Mouse (Mus musculus): ENCODE data around the gene Tigd3. TPM values are rescaled to one million over a fixed set of nuclear protein-coding genes. Genes with fewer than 3 reads are reported as not detected.
"Not testable (repeated sequence)": the region's sequence is repeated elsewhere in the genome, so short reads cannot be mapped to it uniquely, and the experiment has no call there.

Gene Tigd3
- total RNA-seq, 1 experiment = 2.1 TPM

- H3K9ac ChIP-seq (ENCODE audit: insufficient read depth, low read depth, low read length, poor library complexity, severe bottlenecking) = no peak overlapping the region
- no peak overlapping the region for H3K27ac ChIP-seq (ENCODE audit: insufficient read depth, low read depth, low read length, poor library complexity, severe bottlenecking)
- in situ Hi-C loops (cut with MboI; ENCODE audit: low sequenced_read_pairs in 2 of 2, unreplicated experiment in 2 of 2) = no loop called here
- peaks cover 0 to 6% of the 10 kb centered on the region in 2 experiments; a peak in 1 of 4 replicates for H3K4me1 ChIP-seq (ENCODE audit: control insufficient read depth in 2 of 2, insufficient read depth in 2 of 2, low read length in 2 of 2, poor library complexity in 1 of 2)
- H3K9me3 ChIP-seq (ENCODE audit: control insufficient read depth, insufficient read depth, low read depth, low read length) = no peaks in the 10 kb centered on the region
- no peak overlapping the region for H3K4me3 ChIP-seq (ENCODE audit: insufficient read depth in 1 of 2, low read depth in 1 of 2, low read length in 2 of 2, poor library complexity in 1 of 2, severe bottlenecking in 1 of 2)
- TF ChIP-seq HCFC1 (IDR thresholded peaks at IDR 0.05; ENCODE audit: borderline replicate concordance, insufficient read depth, low read length) = no peak
- TF ChIP-seq ZC3H11A (IDR thresholded peaks at IDR 0.05; ENCODE audit: borderline replicate concordance, low read depth, low read length) = peak; percentile 67; the same call in 1 of the 2 replicates
- no peak for TF ChIP-seq CHD2 (IDR thresholded peaks at IDR 0.05; ENCODE audit: low read depth, low read length)
- TF ChIP-seq ZNF384 (IDR thresholded peaks at IDR 0.05; ENCODE audit: low read depth, low read length) = no peak
- no peak for TF ChIP-seq MAFK (IDR thresholded peaks at IDR 0.05; ENCODE audit: insufficient read depth, low read depth, low read length)
- DNase-seq (ENCODE audit: low read depth, low spot score) = no peak
- H3K36me3 ChIP-seq (ENCODE audit: control insufficient read depth, insufficient read depth, low read length, poor library complexity, severe bottlenecking) = no peaks in the 10 kb centered on the region
Observed at GRCm38 (mm10) chr19:5885838-5886237, 8.1 kb downstream of the Tigd3 start.

DNA sequence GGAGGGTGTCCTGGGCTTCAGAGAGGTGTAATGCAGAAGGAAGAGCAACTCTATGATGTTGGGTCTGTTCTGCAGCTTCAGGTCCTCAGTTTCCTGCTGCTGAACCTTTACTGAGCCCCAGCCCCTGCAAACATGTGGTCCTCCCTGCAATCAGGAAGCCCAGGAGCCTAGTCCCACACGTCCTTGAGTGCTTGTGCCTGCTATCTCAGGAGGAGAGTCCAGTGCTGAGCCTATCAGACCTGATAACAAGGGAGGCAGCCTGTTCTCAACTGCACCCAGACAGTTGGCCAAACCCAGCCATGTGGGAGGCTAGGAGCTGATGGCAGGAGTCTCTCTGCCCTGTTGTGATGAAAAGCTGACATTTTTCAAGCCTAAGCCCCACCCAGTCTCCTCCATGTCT lies 10.0 kb downstream of the Tigd3 start:
- no peak for TF ChIP-seq ZNF384 (IDR thresholded peaks at IDR 0.05; ENCODE audit: low read depth, low read length)
- TF ChIP-seq HCFC1 (IDR thresholded peaks at IDR 0.05; ENCODE audit: borderline replicate concordance, insufficient read depth, low read length) = no peak
- no peak for TF ChIP-seq CHD2 (IDR thresholded peaks at IDR 0.05; ENCODE audit: low read depth, low read length)
- TF ChIP-seq MAFK (IDR thresholded peaks at IDR 0.05; ENCODE audit: insufficient read depth, low read depth, low read length) = no peak
- no peak for TF ChIP-seq ZC3H11A (IDR thresholded peaks at IDR 0.05; ENCODE audit: borderline replicate concordance, low read depth, low read length)
- no peak for DNase-seq (ENCODE audit: low read depth, low spot score)
- Histone ChIP-seq H3K27ac (ENCODE audit: insufficient read depth, low read depth, low read length, poor library complexity, severe bottlenecking) (no peak overlapping the region), H3K9ac (ENCODE audit: insufficient read depth, low read depth, low read length, poor library complexity, severe bottlenecking) (no peak overlapping the region), H3K4me3 (ENCODE audit: insufficient read depth in 1 of 2, low read depth in 1 of 2, low read length in 2 of 2, poor library complexity in 1 of 2, severe bottlenecking in 1 of 2) (no peak overlapping the region), H3K9me3 (ENCODE audit: control insufficient read depth, insufficient read depth, low read depth, low read length) (no peaks in the 10 kb centered on the region), H3K4me1 (ENCODE audit: control insufficient read depth in 2 of 2, insufficient read depth in 2 of 2, low read length in 2 of 2, poor library complexity in 1 of 2) (peaks cover 0 to 6% of the 10 kb centered on the region in 2 experiments; a peak in 1 of 4 replicates), H3K36me3 (ENCODE audit: control insufficient read depth, insufficient read depth, low read length, poor library complexity, severe bottlenecking) (no peaks in the 10 kb centered on the region)
- in situ Hi-C loops (cut with MboI; ENCODE audit: low sequenced_read_pairs in 2 of 2, unreplicated experiment in 2 of 2) = no loop called here

DNA sequence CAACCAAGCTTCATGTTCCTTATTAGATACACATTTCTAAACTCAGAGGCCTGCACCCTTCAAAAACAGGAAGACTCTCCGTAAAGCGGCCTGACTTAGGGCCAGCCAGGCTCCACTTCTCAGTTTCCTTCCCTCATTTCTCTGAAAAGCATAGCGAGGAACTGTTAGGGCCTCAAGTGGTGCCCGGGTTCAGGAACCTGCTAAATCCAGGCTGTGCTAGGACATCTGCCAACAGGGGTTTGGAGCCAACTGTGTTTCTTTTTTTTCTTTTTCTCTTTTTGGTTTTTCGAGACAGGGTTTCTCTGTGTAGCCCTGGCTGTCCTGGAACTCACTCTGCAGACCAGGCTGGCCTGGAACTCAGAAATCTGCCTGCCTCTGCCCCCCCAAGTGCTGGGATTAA lies 11.9 kb downstream of the Tigd3 start:
- in situ Hi-C loops (cut with MboI; ENCODE audit: low sequenced_read_pairs in 2 of 2, unreplicated experiment in 2 of 2); H3K27ac ChIP-seq (ENCODE audit: insufficient read depth, low read depth, low read length, poor library complexity, severe bottlenecking); H3K4me3 ChIP-seq (ENCODE audit: insufficient read depth in 1 of 2, low read depth in 1 of 2, low read length in 2 of 2, poor library complexity in 1 of 2, severe bottlenecking in 1 of 2); H3K9me3 ChIP-seq (ENCODE audit: control insufficient read depth, insufficient read depth, low read depth, low read length); DNase-seq (ENCODE audit: low read depth, low spot score); H3K9ac ChIP-seq (ENCODE audit: insufficient read depth, low read depth, low read length, poor library complexity, severe bottlenecking); H3K36me3 ChIP-seq (ENCODE audit: control insufficient read depth, insufficient read depth, low read length, poor library complexity, severe bottlenecking): not testable (repeated sequence)
- peaks cover 2 to 10% of the 10 kb centered on the region in 2 experiments; a peak in 2 of 4 replicates for H3K4me1 ChIP-seq (ENCODE audit: control insufficient read depth in 2 of 2, insufficient read depth in 2 of 2, low read length in 2 of 2, poor library complexity in 1 of 2)

DNA sequence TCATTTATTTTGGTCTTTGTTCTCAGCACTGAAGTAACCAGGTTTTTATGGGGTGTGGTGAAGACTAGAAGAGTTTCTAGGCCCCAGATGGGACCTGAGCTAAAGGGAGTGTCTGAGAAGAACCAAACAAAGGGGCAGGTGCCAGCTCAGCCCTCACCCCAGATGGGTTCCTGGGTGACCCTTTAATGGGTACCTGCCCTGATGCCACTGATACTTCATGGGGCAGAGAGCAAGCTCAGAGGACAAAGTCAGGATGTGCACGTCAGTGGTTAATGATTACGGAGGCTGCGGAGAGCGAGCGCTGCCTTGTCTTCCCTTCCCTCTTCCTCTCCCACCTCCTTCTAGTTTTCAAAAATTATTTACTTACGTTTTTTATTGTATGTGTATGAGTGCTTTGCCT lies 12.8 kb downstream of the Tigd3 start:
- H3K4me1 ChIP-seq (ENCODE audit: control insufficient read depth in 2 of 2, insufficient read depth in 2 of 2, low read length in 2 of 2, poor library complexity in 1 of 2) = peaks cover 2 to 11% of the 10 kb centered on the region in 2 experiments; a peak in 2 of 4 replicates
- no peak overlapping the region for H3K27ac ChIP-seq (ENCODE audit: insufficient read depth, low read depth, low read length, poor library complexity, severe bottlenecking)
- no peaks in the 10 kb centered on the region for H3K36me3 ChIP-seq (ENCODE audit: control insufficient read depth, insufficient read depth, low read length, poor library complexity, severe bottlenecking)
- no peak overlapping the region for H3K4me3 ChIP-seq (ENCODE audit: insufficient read depth in 1 of 2, low read depth in 1 of 2, low read length in 2 of 2, poor library complexity in 1 of 2, severe bottlenecking in 1 of 2)
- TF ChIP-seq HCFC1 (IDR thresholded peaks at IDR 0.05; ENCODE audit: borderline replicate concordance, insufficient read depth, low read length) (no peak), ZNF384 (IDR thresholded peaks at IDR 0.05; ENCODE audit: low read depth, low read length) (no peak), CHD2 (IDR thresholded peaks at IDR 0.05; ENCODE audit: low read depth, low read length) (no peak), ZC3H11A (IDR thresholded peaks at IDR 0.05; ENCODE audit: borderline replicate concordance, low read depth, low read length) (no peak)
- DNase-seq (ENCODE audit: low read depth, low spot score) = no peak
- in situ Hi-C loops (cut with MboI; ENCODE audit: low sequenced_read_pairs in 2 of 2, unreplicated experiment in 2 of 2) = no loop called here
- H3K9me3 ChIP-seq (ENCODE audit: control insufficient read depth, insufficient read depth, low read depth, low read length) = no peaks in the 10 kb centered on the region
- H3K9ac ChIP-seq (ENCODE audit: insufficient read depth, low read depth, low read length, poor library complexity, severe bottlenecking) = no peak overlapping the region

- H3K27ac ChIP-seq (ENCODE audit: insufficient read depth, low read depth, low read length, poor library complexity, severe bottlenecking) = no peak overlapping the region
- peaks cover 2 to 10% of the 10 kb centered on the region in 2 experiments; a peak in 2 of 4 replicates for H3K4me1 ChIP-seq (ENCODE audit: control insufficient read depth in 2 of 2, insufficient read depth in 2 of 2, low read length in 2 of 2, poor library complexity in 1 of 2)
- DNase-seq (ENCODE audit: low read depth, low spot score) = no peak
- H3K9me3 ChIP-seq (ENCODE audit: control insufficient read depth, insufficient read depth, low read depth, low read length) = no peaks in the 10 kb centered on the region
- no peak for TF ChIP-seq ZNF384 (IDR thresholded peaks at IDR 0.05; ENCODE audit: low read depth, low read length)
- H3K36me3 ChIP-seq (ENCODE audit: control insufficient read depth, insufficient read depth, low read length, poor library complexity, severe bottlenecking) = no peaks in the 10 kb centered on the region
- H3K4me3 ChIP-seq (ENCODE audit: insufficient read depth in 1 of 2, low read depth in 1 of 2, low read length in 2 of 2, poor library complexity in 1 of 2, severe bottlenecking in 1 of 2) = no peak overlapping the region
- H3K9ac ChIP-seq (ENCODE audit: insufficient read depth, low read depth, low read length, poor library complexity, severe bottlenecking) = no peak overlapping the region
- in situ Hi-C loops (cut with MboI; ENCODE audit: low sequenced_read_pairs in 2 of 2, unreplicated experiment in 2 of 2) = loop anchor here in 1 of 2 experiments (5.0 kb wide), 1 partner anchor 92 kb away; no protein-coding TSS in a partner anchor
Observed at GRCm38 (mm10) chr19:5879735-5880134, 14.2 kb downstream of the Tigd3 start.

All from ES-E14 (cell line).